Mouse (Mus musculus): ENCODE measurements around the gene Xylt1. TPM values are rescaled to one million over a fixed set of nuclear protein-coding genes. Genes with fewer than 3 reads are reported as not detected.

The Xylt1 gene
- polyA plus RNA-seq, 1 experiment from 2014 or later, result 1.1 TPM

DNA sequence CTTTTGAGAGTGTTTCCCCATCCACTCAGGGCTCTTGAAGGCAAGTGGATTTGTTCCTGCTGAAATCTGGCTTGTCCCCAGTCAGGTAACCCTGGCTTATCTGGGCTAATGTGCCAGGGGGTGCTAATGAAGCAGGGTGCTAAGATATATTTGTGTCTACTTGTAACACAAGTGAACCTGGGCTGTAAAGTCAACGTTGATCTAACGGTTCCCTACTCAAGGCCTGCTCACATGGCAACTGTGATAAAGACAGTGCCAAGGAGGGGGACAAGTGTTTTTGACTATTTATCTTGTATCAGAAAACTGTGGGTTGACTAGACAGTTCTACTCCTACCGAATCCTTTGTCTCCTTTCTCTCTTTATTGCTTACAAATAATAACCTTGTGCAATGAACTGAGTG is 8.3 kb downstream of the Xylt1 start:
- no peaks in the 10 kb centered on the region for H3K36me3 ChIP-seq (ENCODE audit: control insufficient read depth, insufficient read depth, low read length)
- no peak overlapping the region for H3K4me3 ChIP-seq (ENCODE audit: low read depth, low read length)
- H3K4me2 ChIP-seq, result no peak overlapping the region
- WGBS, result 93% methylated on average over 3 of the region's 3 CpGs
- H3K4me1 ChIP-seq (ENCODE audit: control insufficient read depth, insufficient read depth, low read length), result no peaks in the 10 kb centered on the region
- ATAC-seq (ENCODE audit: low FRiP score) (no peak), DNase-seq (ENCODE audit: low spot score, missing footprints) (no peak)
- H3K27me3 ChIP-seq (ENCODE audit: control insufficient read depth, insufficient read depth, low read length), result no peaks in the 10 kb centered on the region
- H3K9me3 ChIP-seq (ENCODE audit: control insufficient read depth, low read length), result no peaks in the 10 kb centered on the region
- no peak overlapping the region for H3K27ac ChIP-seq (ENCODE audit: low read depth, low read length)
- H3K9ac ChIP-seq (ENCODE audit: low read length), result no peak overlapping the region

GRCm38 (mm10) chr7:117392863-117393569 is 12.2 kb downstream of the Xylt1 start:
- Histone ChIP-seq H3K27me3 (ENCODE audit: control insufficient read depth, insufficient read depth, low read length) (no peaks in the 10 kb centered on the region), H3K4me1 (ENCODE audit: control insufficient read depth, insufficient read depth, low read length) (no peaks in the 10 kb centered on the region), H3K27ac (ENCODE audit: low read depth, low read length) (no peak overlapping the region), H3K9me3 (ENCODE audit: control insufficient read depth, low read length) (no peaks in the 10 kb centered on the region), H3K4me2 (no peak overlapping the region), H3K4me3 (ENCODE audit: low read depth, low read length) (no peak overlapping the region), H3K36me3 (ENCODE audit: control insufficient read depth, insufficient read depth, low read length) (no peaks in the 10 kb centered on the region), H3K9ac (ENCODE audit: low read length) (no peak overlapping the region)
- ATAC-seq (ENCODE audit: low FRiP score) (no peak), DNase-seq (ENCODE audit: low spot score, missing footprints) (peak; percentile 33)
- 82% methylated on average over 13 of the region's 13 CpGs for WGBS

DNA sequence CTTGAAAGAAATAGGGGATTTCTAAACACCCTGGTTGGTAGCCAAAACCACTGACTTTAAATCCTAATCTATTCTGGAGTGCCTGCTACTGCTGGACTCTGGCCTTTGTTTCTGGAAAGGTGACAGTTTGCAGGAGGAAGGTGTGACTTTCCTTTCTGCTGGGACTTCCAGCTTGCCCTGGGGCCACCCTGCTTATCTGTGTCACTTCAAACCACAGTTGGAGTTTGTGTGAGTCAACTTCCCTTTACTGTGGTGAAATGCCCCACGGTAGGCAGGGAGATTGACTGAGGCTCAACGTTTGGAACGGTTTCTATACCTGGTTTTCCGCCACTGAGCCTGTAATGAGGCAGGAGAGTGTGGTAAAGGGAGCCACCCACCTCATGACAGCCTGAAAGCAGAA is 13.2 kb downstream of the Xylt1 start:
- H3K9ac ChIP-seq (ENCODE audit: low read length), result no peak overlapping the region
- H3K27ac ChIP-seq (ENCODE audit: low read depth, low read length), result no peak overlapping the region
- WGBS, result 80% methylated on average over 4 of the region's 4 CpGs
- ATAC-seq (ENCODE audit: low FRiP score) (no peak), DNase-seq (ENCODE audit: low spot score, missing footprints) (peak; percentile 33)
- no peaks in the 10 kb centered on the region for H3K4me1 ChIP-seq (ENCODE audit: control insufficient read depth, insufficient read depth, low read length)
- no peaks in the 10 kb centered on the region for H3K36me3 ChIP-seq (ENCODE audit: control insufficient read depth, insufficient read depth, low read length)
- no peaks in the 10 kb centered on the region for H3K9me3 ChIP-seq (ENCODE audit: control insufficient read depth, low read length)
- no peaks in the 10 kb centered on the region for H3K27me3 ChIP-seq (ENCODE audit: control insufficient read depth, insufficient read depth, low read length)
- H3K4me2 ChIP-seq, result no peak overlapping the region
- no peak overlapping the region for H3K4me3 ChIP-seq (ENCODE audit: low read depth, low read length)

- no peaks in the 10 kb centered on the region for H3K27me3 ChIP-seq (ENCODE audit: control insufficient read depth, insufficient read depth, low read length)
- no peak overlapping the region for H3K9ac ChIP-seq (ENCODE audit: low read length)
- 94% methylated on average over 6 of the region's 6 CpGs for WGBS
- H3K4me3 ChIP-seq (ENCODE audit: low read depth, low read length), result no peak overlapping the region
- no peaks in the 10 kb centered on the region for H3K9me3 ChIP-seq (ENCODE audit: control insufficient read depth, low read length)
- ATAC-seq (ENCODE audit: low FRiP score), result no peak
- H3K36me3 ChIP-seq (ENCODE audit: control insufficient read depth, insufficient read depth, low read length), result no peaks in the 10 kb centered on the region
- no peak overlapping the region for H3K27ac ChIP-seq (ENCODE audit: low read depth, low read length)
- H3K4me2 ChIP-seq, result no peak overlapping the region
- H3K4me1 ChIP-seq (ENCODE audit: control insufficient read depth, insufficient read depth, low read length), result no peaks in the 10 kb centered on the region
- DNase-seq (ENCODE audit: low spot score, missing footprints), result peak; percentile 47
These were observed 13.6 kb downstream of the Xylt1 start for GRCm38 (mm10) chr7:117394380-117394779.

- DNase-seq (ENCODE audit: low spot score, missing footprints) (peak; percentile 47), ATAC-seq (ENCODE audit: low FRiP score) (no peak)
- H3K36me3 ChIP-seq (ENCODE audit: control insufficient read depth, insufficient read depth, low read length), result no peaks in the 10 kb centered on the region
- 89% methylated on average over 6 of the region's 6 CpGs for WGBS
- no peak overlapping the region for H3K9ac ChIP-seq (ENCODE audit: low read length)
- no peaks in the 10 kb centered on the region for H3K27me3 ChIP-seq (ENCODE audit: control insufficient read depth, insufficient read depth, low read length)
- no peak overlapping the region for H3K27ac ChIP-seq (ENCODE audit: low read depth, low read length)
- H3K9me3 ChIP-seq (ENCODE audit: control insufficient read depth, low read length), result no peaks in the 10 kb centered on the region
- no peak overlapping the region for H3K4me2 ChIP-seq
- no peak overlapping the region for H3K4me3 ChIP-seq (ENCODE audit: low read depth, low read length)
- H3K4me1 ChIP-seq (ENCODE audit: control insufficient read depth, insufficient read depth, low read length), result no peaks in the 10 kb centered on the region
These were observed 14.7 kb downstream of the Xylt1 start for GRCm38 (mm10) chr7:117395511-117395910.

DNA sequence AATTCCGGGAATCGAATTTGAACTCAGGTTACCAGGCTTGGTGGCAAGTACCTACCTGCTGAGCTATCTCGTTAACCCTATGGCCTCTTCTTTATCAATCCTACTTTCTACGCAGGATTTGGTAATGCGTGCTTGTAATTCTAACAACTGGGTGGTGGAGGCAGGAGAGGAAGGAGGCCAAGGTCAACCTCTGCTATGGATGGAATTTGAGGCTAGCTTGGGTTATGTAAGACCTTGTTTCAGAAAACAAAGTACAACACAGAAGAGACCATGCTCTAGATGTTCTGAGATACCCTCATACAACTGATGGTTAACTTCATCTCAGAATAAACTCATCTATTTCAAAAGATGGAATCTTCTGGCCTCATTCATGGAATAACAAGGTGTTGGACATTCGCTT is 17.1 kb downstream of the Xylt1 start:
- H3K27ac ChIP-seq (ENCODE audit: low read depth, low read length), result no peak overlapping the region
- DNase-seq (ENCODE audit: low spot score, missing footprints), result no peak
- ATAC-seq (ENCODE audit: low FRiP score), result no peak
- H3K9ac ChIP-seq (ENCODE audit: low read length), result no peak overlapping the region
- no peak overlapping the region for H3K4me2 ChIP-seq
- no peaks in the 10 kb centered on the region for H3K36me3 ChIP-seq (ENCODE audit: control insufficient read depth, insufficient read depth, low read length)
- H3K4me3 ChIP-seq (ENCODE audit: low read depth, low read length), result no peak overlapping the region
- no peaks in the 10 kb centered on the region for H3K27me3 ChIP-seq (ENCODE audit: control insufficient read depth, insufficient read depth, low read length)
- H3K4me1 ChIP-seq (ENCODE audit: control insufficient read depth, insufficient read depth, low read length), result no peaks in the 10 kb centered on the region
- 96% methylated on average over 6 of the region's 6 CpGs for WGBS
- no peaks in the 10 kb centered on the region for H3K9me3 ChIP-seq (ENCODE audit: control insufficient read depth, low read length)

GRCm38 (mm10) chr7:117399971-117400370 is 19.2 kb downstream of the Xylt1 start:
- Histone ChIP-seq H3K9ac (ENCODE audit: low read length) (no peak overlapping the region), H3K9me3 (ENCODE audit: control insufficient read depth, low read length) (no peaks in the 10 kb centered on the region), H3K27ac (ENCODE audit: low read depth, low read length) (no peak overlapping the region), H3K27me3 (ENCODE audit: control insufficient read depth, insufficient read depth, low read length) (no peaks in the 10 kb centered on the region), H3K4me1 (ENCODE audit: control insufficient read depth, insufficient read depth, low read length) (no peaks in the 10 kb centered on the region), H3K36me3 (ENCODE audit: control insufficient read depth, insufficient read depth, low read length) (no peaks in the 10 kb centered on the region), H3K4me2 (no peak overlapping the region), H3K4me3 (ENCODE audit: low read depth, low read length) (no peak overlapping the region)
- DNase-seq (ENCODE audit: low spot score, missing footprints), result no peak
- no peak for ATAC-seq (ENCODE audit: low FRiP score)
- WGBS, result 93% methylated on average over 5 of the region's 5 CpGs

DNA sequence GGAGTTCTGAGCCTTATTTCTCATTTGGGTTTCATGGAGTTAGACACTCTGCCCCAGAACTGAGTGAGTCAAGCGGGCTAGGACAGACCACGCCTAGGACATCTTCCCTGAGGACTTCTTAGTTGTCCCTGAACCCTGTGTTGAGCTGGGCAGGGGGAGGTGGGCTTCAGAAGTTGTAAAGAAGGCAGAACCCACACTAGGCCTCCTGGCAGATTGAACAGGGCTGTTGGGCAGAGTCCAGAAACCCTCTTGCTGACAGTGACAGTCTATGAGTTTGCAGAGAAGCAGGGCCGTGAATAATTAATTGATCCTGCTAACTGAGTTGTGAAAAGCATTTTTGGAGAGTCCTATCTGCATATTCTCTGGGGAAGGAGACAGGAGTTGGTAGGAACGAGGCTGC is 20.8 kb downstream of the Xylt1 start:
- Histone ChIP-seq H3K4me2 (no peak overlapping the region), H3K27me3 (ENCODE audit: control insufficient read depth, insufficient read depth, low read length) (no peaks in the 10 kb centered on the region), H3K27ac (ENCODE audit: low read depth, low read length) (no peak overlapping the region), H3K9ac (ENCODE audit: low read length) (no peak overlapping the region), H3K36me3 (ENCODE audit: control insufficient read depth, insufficient read depth, low read length) (no peaks in the 10 kb centered on the region), H3K4me3 (ENCODE audit: low read depth, low read length) (no peak overlapping the region), H3K9me3 (ENCODE audit: control insufficient read depth, low read length) (no peaks in the 10 kb centered on the region), H3K4me1 (ENCODE audit: control insufficient read depth, insufficient read depth, low read length) (no peaks in the 10 kb centered on the region)
- DNase-seq (ENCODE audit: low spot score, missing footprints), result no peak
- ATAC-seq (ENCODE audit: low FRiP score), result no peak
- 82% methylated on average over 4 of the region's 4 CpGs for WGBS

- Histone ChIP-seq H3K9me3 (ENCODE audit: control insufficient read depth, low read length) (no peaks in the 10 kb centered on the region), H3K9ac (ENCODE audit: low read length) (no peak overlapping the region), H3K27ac (ENCODE audit: low read depth, low read length) (no peak overlapping the region), H3K4me3 (ENCODE audit: low read depth, low read length) (no peak overlapping the region), H3K36me3 (ENCODE audit: control insufficient read depth, insufficient read depth, low read length) (no peaks in the 10 kb centered on the region), H3K4me2 (no peak overlapping the region), H3K27me3 (ENCODE audit: control insufficient read depth, insufficient read depth, low read length) (no peaks in the 10 kb centered on the region), H3K4me1 (ENCODE audit: control insufficient read depth, insufficient read depth, low read length) (no peaks in the 10 kb centered on the region)
- WGBS, result 86% methylated on average over 3 of the region's 3 CpGs
- DNase-seq (ENCODE audit: low spot score, missing footprints) (no peak), ATAC-seq (ENCODE audit: low FRiP score) (no peak)
These were observed 25.6 kb downstream of the Xylt1 start for GRCm38 (mm10) chr7:117406336-117406735.
